Comparison of ENCODE assay signal across 8 mouse cellular contexts in the genomic region with DNA sequence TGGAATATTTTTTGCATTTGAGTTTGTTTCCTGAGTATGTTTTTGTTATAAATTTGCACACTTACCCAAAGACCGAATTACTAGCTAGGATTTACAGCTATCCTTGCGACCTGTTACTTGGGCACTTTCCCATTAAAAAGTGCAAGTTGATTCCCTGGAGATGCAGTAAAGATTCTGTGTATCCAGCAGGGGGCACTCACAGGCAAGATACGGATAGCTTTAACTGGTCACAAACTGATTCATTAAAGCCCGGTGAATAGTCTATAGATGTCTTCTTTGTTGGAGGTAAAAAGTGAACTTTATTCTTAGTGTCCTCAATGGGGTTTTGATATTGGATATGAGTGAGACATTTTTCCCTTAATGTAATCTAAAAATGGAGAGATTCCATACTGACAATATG. TPM values are rescaled to one million over a fixed set of nuclear protein-coding genes. Genes with fewer than 3 reads are reported as not detected.
A peak's percentile ranks its signal among the peaks of the same experiment; 100 is the strongest.
DNase-seq lines count a peak whose midpoint lies in the region; ATAC-seq and TF ChIP-seq lines count a peak whose summit lies in the region.

No protein-coding gene starts in this region.

- H3K4me3 ChIP-seq in midbrain, postnatal 0 days (ENCODE audit: low read depth, low read length) = no peak overlapping the region

- H3K4me2 ChIP-seq in midbrain, postnatal 0 days (ENCODE audit: low read depth, low read length, poor library complexity, severe bottlenecking) = no peak overlapping the region

- H3K9me3 ChIP-seq in midbrain, postnatal 0 days (ENCODE audit: low read length) = no peaks in the 10 kb centered on the region

- peak; percentile 66 for DNase-seq in right cerebral cortex, adult 18-20 months
- DNase-seq in right cerebral cortex, postnatal 36 days (ENCODE audit: low spot score in 2 of 2) = no peak
- DNase-seq in cerebellum, postnatal 36 days = peak; percentile 66 to 74
- DNase-seq in heart, postnatal 10 days = peak; percentile 83 to 88
- DNase-seq in left cerebral cortex, adult 18-20 months (ENCODE audit: low spot score in 2 of 2) = peak; percentile 73 to 83
- DNase-seq in midbrain, postnatal 0 days (ENCODE audit: low spot score) = peak; percentile 84
- no peak for DNase-seq in Muller cell, postnatal 12 days (ENCODE audit: inconsistent ontology term)

- no peak overlapping the region for H3K27ac ChIP-seq in midbrain, postnatal 0 days (ENCODE audit: low read depth, low read length)

- H3K27me3 ChIP-seq in midbrain, postnatal 0 days (ENCODE audit: insufficient read depth, low read length) = no peaks in the 10 kb centered on the region

- no peaks in the 10 kb centered on the region for H3K4me1 ChIP-seq in midbrain, postnatal 0 days (ENCODE audit: insufficient read depth, low read length)

- H3K9ac ChIP-seq in midbrain, postnatal 0 days (replicated peaks; ENCODE audit: low read length, poor library complexity, severe bottlenecking) = no peak overlapping the region

- ATAC-seq in activated CD4-positive, CD25-positive, alpha-beta regulatory T cell, adult 4 months = peak; percentile 57
- ATAC-seq in midbrain, postnatal 0 days (ENCODE audit: low FRiP score) = no peak

- TF ChIP-seq CTCF in midbrain, postnatal 0 days (IDR thresholded peaks at IDR 0.05) = peak; percentile 90

- intact Hi-C loops in heart, postnatal 10 days (cut with DNase I) = loop anchor here (1.0 to 2.0 kb wide), 3 partner anchors 304 to 496 kb away; no protein-coding TSS in a partner anchor

- no peaks in the 10 kb centered on the region for H3K36me3 ChIP-seq in midbrain, postnatal 0 days (ENCODE audit: insufficient read depth, low read length)

- whole genome bisulfite sequencing in midbrain, postnatal 0 days = 0% methylated on average over 4 of the region's 4 CpGs

RNA-seq across cellular contexts. Expression of a gene that starts 32.7 kb away (rescaled TPM):
- polyA plus RNA-seq in activated CD4-positive, CD25-positive, alpha-beta regulatory T cell, adult 4 months (2017; shearing (Covaris generic)) = not detected
- total RNA-seq in heart, postnatal 10 days (2021) = under 1 TPM; 0.53 to 0.92 TPM
- under 1 TPM; 0.40 to 0.42 TPM for total RNA-seq in left cerebral cortex, adult 18-20 months (2021)
- total RNA-seq in midbrain, postnatal 0 days (2014; rRNA removed) = 0.44 and 1.3 TPM in 2 replicates
- polyA plus RNA-seq in midbrain, postnatal 0 days (2015; fragmentation: Nextera tagmentation; extraction: Ambion mirVana) = 0.55 and 0.68 TPM in 2 replicates

Comparison
In these comparisons a context has a peak if more than half of its experiments do, and no peak if none do; other contexts are left out.
1. DNase-seq: peak in right cerebral cortex, adult 18-20 months (single experiment), cerebellum, postnatal 36 days (2 of 2), heart, postnatal 10 days (2 of 2), left cerebral cortex, adult 18-20 months (2 of 2) and midbrain, postnatal 0 days (single experiment); none in right cerebral cortex, postnatal 36 days (0 of 2) and Muller cell, postnatal 12 days (single experiment).